Mouse (Mus musculus) limb, embryonic 10.5 days (tissue): ENCODE results near the gene Pgp. TPM values are rescaled to one million over a fixed set of nuclear protein-coding genes. Genes with fewer than 3 reads are reported as not detected.
"Not testable (repeated sequence)": the region's sequence is repeated elsewhere in the genome, so short reads cannot be mapped to it uniquely, and the experiment has no call there.

Experiments
- DNase-seq: peaks from one replicate; pipeline ENCODE4 v3.0.0-alpha.2; 2017; ENCODE audit warnings: low spot score
- H3K27ac ChIP-seq: fragments of 300-500 bp; sonication (generic); 2 replicates; pipeline ENCODE4 v1.5.1; 2016; ENCODE audit warnings: mild to moderate bottlenecking
- H3K27me3 ChIP-seq: fragments of 300-500 bp; sonication (generic); 2 replicates; pipeline ENCODE4 v1.6.1; 2016; ENCODE audit warnings: low read depth, mild to moderate bottlenecking; ENCODE audit not compliant: poor library complexity, severe bottlenecking
- H3K36me3 ChIP-seq: fragments of 300-500 bp; sonication (generic); 2 replicates; pipeline ENCODE4 v1.6.1; 2016; ENCODE audit warnings: mild to moderate bottlenecking, moderate library complexity
- H3K4me1 ChIP-seq: fragments of 300-500 bp; sonication (generic); 2 replicates; pipeline ENCODE4 v1.6.1; 2016
- H3K4me3 ChIP-seq: fragments of 300-500 bp; sonication (generic); 2 replicates; pipeline ENCODE4 v1.5.1; 2016; ENCODE audit warnings: mild to moderate bottlenecking, moderate library complexity
- H3K9me3 ChIP-seq: fragments of 300-500 bp; sonication (generic); replicated peaks from 2 replicates; pipeline ENCODE4 v1.6.1; 2016; ENCODE audit warnings: mild to moderate bottlenecking
- WGBS: fragments of 180-500 bp; shearing (Covaris S2); methylation state at CpG from one replicate; pipeline ENCODE4 v1.1.7; 2016; 5-methylcytosine and 5-hydroxymethylcytosine counted together
- polyA plus RNA-seq: library from polyadenylated mRNA; unstranded; fragments of >200 nt; fragmentation: Nextera tagmentation; extraction: Ambion mirVana; gene quantifications from 2 replicates; pipeline ENCODE4 v1.2.1, GENCODE M21; 2016

Pgp gene
- 68.8 and 76.1 TPM in 2 replicates for polyA plus RNA-seq

DNA sequence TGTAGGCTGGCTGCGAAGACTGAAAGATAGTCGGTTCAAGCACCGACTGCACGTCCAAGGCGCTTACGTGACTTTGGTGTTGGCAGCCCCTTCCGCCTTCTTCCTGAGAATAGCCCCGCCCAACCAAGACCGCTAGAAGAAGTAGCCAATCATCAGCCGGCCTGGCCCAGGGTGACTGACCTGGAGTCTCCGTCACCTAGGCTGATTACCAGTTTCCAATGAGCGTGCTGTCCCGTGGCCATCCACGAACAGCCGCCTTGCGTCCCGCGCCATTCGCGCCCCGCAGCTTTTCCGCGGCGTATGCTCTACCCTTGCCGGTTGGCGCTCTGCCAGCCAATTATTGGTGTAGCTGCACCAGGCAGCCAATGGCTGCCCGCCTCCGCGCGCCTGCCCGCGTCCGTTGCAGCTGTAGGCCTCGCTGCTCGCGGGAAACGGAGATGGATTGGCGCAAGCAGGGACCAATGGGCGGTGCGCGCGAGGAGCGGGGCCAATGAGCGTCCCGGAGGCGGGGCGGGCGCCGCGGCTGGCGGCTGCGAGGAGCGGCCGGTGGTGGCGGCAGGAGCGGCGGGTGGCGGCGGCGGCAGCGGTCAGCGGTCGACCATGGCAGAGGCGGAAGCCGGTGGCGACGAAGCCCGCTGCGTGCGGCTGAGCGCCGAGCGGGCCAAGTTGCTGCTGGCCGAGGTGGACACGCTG, at the start of gene Pgp, which contains the start of gene E4f1:
Gene Pgp, plus strand, starts transcription at position 483 of the 693 bp plus-strand sequence.
Gene E4f1, minus strand, starts transcription at position 404 of the 693 bp plus-strand sequence.
- DNase-seq = peak; percentile 98
- peaks cover 29% of the 10 kb centered on the region for H3K36me3 ChIP-seq
- peak within 1 kb of the TSS; percentile 88 for H3K4me3 ChIP-seq
- peaks cover 33% of the 10 kb centered on the region for H3K4me1 ChIP-seq
- H3K27ac ChIP-seq = peak within 1 kb of the TSS; percentile 94
- WGBS = under 1% methylated on average over 68 of the region's 75 CpGs
- H3K27me3 ChIP-seq = no peaks in the 10 kb centered on the region
- H3K9me3 ChIP-seq = no peaks in the 10 kb centered on the region

DNA sequence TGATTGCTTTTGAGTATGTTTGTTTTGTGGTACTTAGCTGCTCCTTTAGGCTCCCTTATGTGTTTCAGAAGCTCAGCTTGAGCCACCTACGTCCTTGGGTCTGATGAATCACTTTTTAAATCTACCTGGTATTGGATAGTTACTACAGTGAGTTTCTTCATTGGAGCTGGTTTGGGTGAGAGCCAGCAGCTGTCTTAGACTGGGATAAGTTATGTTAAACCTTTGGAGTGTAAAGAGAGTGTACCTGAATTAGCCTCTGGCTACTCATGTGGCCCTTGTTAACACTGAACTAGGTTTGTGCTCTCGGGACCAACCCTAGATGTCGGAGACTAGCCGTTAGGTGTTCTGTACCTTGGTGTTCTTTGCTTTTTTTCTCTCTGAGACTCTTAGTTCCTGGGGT, 47.1 kb upstream of the Pgp start:
- Histone ChIP-seq H3K4me3 (no peak overlapping the region), H3K27me3 (no peaks in the 10 kb centered on the region), H3K4me1 (peaks cover 15% of the 10 kb centered on the region), H3K36me3 (peaks cover 80% of the 10 kb centered on the region), H3K27ac (no peak overlapping the region), H3K9me3 (no peaks in the 10 kb centered on the region)
- DNase-seq = no peak
- 96% methylated on average over 4 of the region's 4 CpGs for WGBS

GRCm38 (mm10) chr17:24424489-24424888, 45.7 kb upstream of the Pgp start:
- H3K27ac ChIP-seq = no peak overlapping the region
- no peaks in the 10 kb centered on the region for H3K27me3 ChIP-seq
- DNase-seq = no peak
- H3K36me3 ChIP-seq = peaks cover 71% of the 10 kb centered on the region
- 90% methylated on average over 5 of the region's 5 CpGs for WGBS
- H3K4me3 ChIP-seq = no peak overlapping the region
- H3K4me1 ChIP-seq = peaks cover 15% of the 10 kb centered on the region
- H3K9me3 ChIP-seq = no peaks in the 10 kb centered on the region

DNA sequence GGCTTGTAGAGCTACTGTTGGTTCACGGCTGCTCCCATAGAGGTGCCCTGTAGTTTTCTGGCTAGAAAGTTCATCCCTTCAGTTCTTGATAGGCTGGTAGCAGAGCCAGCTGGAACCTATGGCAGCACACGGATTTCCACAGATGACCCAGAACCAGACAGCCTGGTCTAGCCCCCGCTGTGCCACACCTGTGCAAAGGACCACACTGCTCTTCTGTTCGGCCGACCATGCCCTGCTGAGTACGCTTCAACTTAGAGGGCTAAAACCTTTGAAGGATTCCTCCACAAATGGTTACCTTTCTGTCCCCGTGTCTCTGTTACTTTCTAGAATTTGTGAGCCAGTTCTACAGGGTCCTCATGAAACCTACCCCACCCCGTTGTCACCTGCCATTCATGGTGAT, 44.9 kb upstream of the Pgp start:
- not testable (repeated sequence) for DNase-seq, H3K4me3 ChIP-seq, H3K27me3 ChIP-seq, H3K9me3 ChIP-seq, H3K27ac ChIP-seq
- 88% methylated on average over 6 of the region's 8 CpGs for WGBS
- Histone ChIP-seq H3K4me1 (peaks cover 15% of the 10 kb centered on the region), H3K36me3 (peaks cover 66% of the 10 kb centered on the region)

- DNase-seq = no peak
- 91% methylated on average over 7 of the region's 7 CpGs for WGBS
- H3K4me1 ChIP-seq = peaks cover 15% of the 10 kb centered on the region
- H3K27ac ChIP-seq = no peak overlapping the region
- peaks cover 62% of the 10 kb centered on the region for H3K36me3 ChIP-seq
- H3K9me3 ChIP-seq = no peaks in the 10 kb centered on the region
- no peaks in the 10 kb centered on the region for H3K27me3 ChIP-seq
- H3K4me3 ChIP-seq = no peak overlapping the region
Observed at GRCm38 (mm10) chr17:24425905-24426304, 44.3 kb upstream of the Pgp start.

DNA sequence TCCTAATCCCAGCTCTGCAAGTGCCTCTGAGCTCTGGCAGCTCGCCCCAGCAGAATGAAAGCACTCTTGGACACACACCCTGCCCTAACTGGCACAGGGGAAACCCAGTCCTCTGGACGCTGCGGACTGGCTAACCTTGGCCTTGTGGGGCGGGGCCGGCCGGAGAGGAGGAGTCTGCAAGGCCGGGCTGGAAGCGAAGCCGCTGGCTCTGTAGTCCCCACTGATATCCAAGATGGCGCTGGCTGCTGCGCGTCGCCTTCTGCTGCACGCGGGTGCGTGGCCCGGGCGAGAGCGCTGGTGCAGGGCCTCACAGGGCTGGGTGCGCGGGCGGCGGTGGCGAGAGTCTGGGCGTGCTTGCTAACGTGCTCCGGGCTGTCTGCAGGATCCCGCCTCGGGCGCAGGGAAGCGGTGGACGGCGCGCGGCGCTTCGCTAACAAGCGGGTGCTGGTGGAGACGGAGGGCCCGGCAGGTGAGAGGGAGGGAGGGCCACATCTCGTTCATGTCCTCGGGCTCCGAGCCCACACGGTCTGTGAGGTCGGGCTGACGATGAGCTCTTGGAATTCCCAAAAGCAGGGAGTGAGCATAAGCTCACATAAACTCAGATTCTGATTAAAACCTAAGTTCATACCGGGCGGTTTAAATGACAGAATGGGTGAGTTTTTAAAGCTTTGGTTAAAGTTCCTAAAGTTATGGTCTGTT, 43.6 kb upstream of the Pgp start, which contains the start of gene Eci1:
Gene Eci1, plus strand, starts transcription at position 171 of the 699 bp plus-strand sequence.
- under 1% methylated on average over 48 of the region's 48 CpGs for WGBS
- Histone ChIP-seq H3K27ac (peak within 1 kb of the TSS; percentile 97), H3K36me3 (peaks cover 57% of the 10 kb centered on the region), H3K4me3 (peak within 1 kb of the TSS; percentile 78), H3K4me1 (peaks cover 15% of the 10 kb centered on the region), H3K9me3 (no peaks in the 10 kb centered on the region), H3K27me3 (no peaks in the 10 kb centered on the region)
- peak; percentile 93 for DNase-seq

- no peaks in the 10 kb centered on the region for H3K27me3 ChIP-seq
- DNase-seq = no peak
- peak overlapping the region; percentile 97 for H3K27ac ChIP-seq
- peak overlapping the region; percentile 78 for H3K4me3 ChIP-seq
- peaks cover 55% of the 10 kb centered on the region for H3K36me3 ChIP-seq
- peaks cover 15% of the 10 kb centered on the region for H3K4me1 ChIP-seq
- H3K9me3 ChIP-seq = no peaks in the 10 kb centered on the region
- 14% methylated on average over 8 of the region's 8 CpGs for WGBS
Observed at GRCm38 (mm10) chr17:24427170-24427557, 43.0 kb upstream of the Pgp start.

- Histone ChIP-seq H3K4me1 (peaks cover 15% of the 10 kb centered on the region), H3K27me3 (no peaks in the 10 kb centered on the region), H3K27ac (no peak overlapping the region), H3K4me3 (no peak overlapping the region), H3K36me3 (peaks cover 52% of the 10 kb centered on the region), H3K9me3 (no peaks in the 10 kb centered on the region)
- no peak for DNase-seq
- WGBS = 90% methylated on average over 14 of the region's 14 CpGs
Observed at GRCm38 (mm10) chr17:24429201-24429983, 40.8 kb upstream of the Pgp start.

- Histone ChIP-seq H3K9me3 (no peaks in the 10 kb centered on the region), H3K27ac (no peak overlapping the region), H3K4me3 (no peak overlapping the region), H3K36me3 (peaks cover 95% of the 10 kb centered on the region), H3K27me3 (no peaks in the 10 kb centered on the region), H3K4me1 (no peaks in the 10 kb centered on the region)
- no peak for DNase-seq
- 82% methylated on average over 5 of the region's 5 CpGs for WGBS
Observed at GRCm38 (mm10) chr17:24437016-24437415, 33.2 kb upstream of the Pgp start.

GRCm38 (mm10) chr17:24440377-24440776, 29.8 kb upstream of the Pgp start:
- H3K4me3 ChIP-seq = no peak overlapping the region
- no peaks in the 10 kb centered on the region for H3K9me3 ChIP-seq
- H3K27ac ChIP-seq = no peak overlapping the region
- 96% methylated on average over 8 of the region's 8 CpGs for WGBS
- H3K36me3 ChIP-seq = peaks cover 100% of the 10 kb centered on the region
- no peaks in the 10 kb centered on the region for H3K27me3 ChIP-seq
- H3K4me1 ChIP-seq = no peaks in the 10 kb centered on the region
- DNase-seq = no peak

DNA sequence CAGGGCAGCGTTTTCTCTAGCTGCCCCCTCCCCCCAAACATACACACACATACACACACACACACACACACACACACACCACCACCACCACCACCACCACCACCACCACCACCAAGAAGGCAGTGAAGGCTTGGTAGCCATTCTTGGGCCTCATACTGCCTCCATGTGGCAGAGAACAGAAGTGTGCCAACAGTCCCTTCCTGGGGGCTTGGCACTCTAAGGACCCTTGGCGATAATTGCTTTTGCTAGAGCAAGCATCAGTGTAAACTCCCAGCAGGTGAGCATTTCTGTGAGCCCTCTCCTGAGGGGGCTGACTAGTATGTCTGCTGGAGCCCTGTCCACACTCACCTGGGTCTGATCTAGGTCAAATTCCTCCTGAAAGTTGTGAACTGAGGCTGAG, 29.0 kb upstream of the Pgp start:
- H3K4me3 ChIP-seq = no peak overlapping the region
- no peaks in the 10 kb centered on the region for H3K27me3 ChIP-seq
- no peaks in the 10 kb centered on the region for H3K4me1 ChIP-seq
- H3K9me3 ChIP-seq = no peaks in the 10 kb centered on the region
- no peak overlapping the region for H3K27ac ChIP-seq
- H3K36me3 ChIP-seq = peaks cover 100% of the 10 kb centered on the region
- WGBS = 62% methylated on average over 2 of the region's 2 CpGs
- no peak for DNase-seq

- H3K27me3 ChIP-seq = no peaks in the 10 kb centered on the region
- WGBS = 91% methylated on average over 14 of the region's 14 CpGs
- no peaks in the 10 kb centered on the region for H3K9me3 ChIP-seq
- no peak for DNase-seq
- no peak overlapping the region for H3K4me3 ChIP-seq
- no peaks in the 10 kb centered on the region for H3K4me1 ChIP-seq
- no peak overlapping the region for H3K27ac ChIP-seq
- peaks cover 100% of the 10 kb centered on the region for H3K36me3 ChIP-seq
Observed at GRCm38 (mm10) chr17:24442107-24442506, 28.1 kb upstream of the Pgp start.
